ENCODE assay signal across 15 mouse cellular contexts in genomic region chr6:28854598-28854997, GRCm38 (mm10). TPM values are rescaled to one million over a fixed set of nuclear protein-coding genes. Genes with fewer than 3 reads are reported as not detected.
DNase-seq lines count a peak whose midpoint lies in the region; ATAC-seq and TF ChIP-seq lines count a peak whose summit lies in the region.
"Had no signal": no experiment of that assay in that cellular context is flagged by ENCODE, and none has a peak within 500 bp of the region (broad histone marks: within the 10 kb centered on the region; RNA-seq: fewer than 3 reads in every experiment).

No protein-coding gene starts in this region.

- H3K36me3 ChIP-seq in hindbrain, embryonic 14.5 days (replicated peaks; ENCODE audit: control insufficient read depth, insufficient read depth): no peaks in the 10 kb centered on the region
- no peaks in the 10 kb centered on the region for H3K36me3 ChIP-seq in hindbrain, embryonic 11.5 days (ENCODE audit: control insufficient read depth, insufficient read depth, low read length)
- no peaks in the 10 kb centered on the region for H3K36me3 ChIP-seq in limb, embryonic 14.5 days (ENCODE audit: control insufficient read depth, insufficient read depth, low read length)
- no peaks in the 10 kb centered on the region for H3K36me3 ChIP-seq in intestine, embryonic 15.5 days
- H3K36me3 ChIP-seq: heart, embryonic 10.5 days; liver, embryonic 13.5 days had no signal

- 43% methylated on average over 8 of the region's 8 CpGs for WGBS in hindbrain, embryonic 14.5 days
- WGBS in hindbrain, embryonic 11.5 days: 58% methylated on average over 8 of the region's 8 CpGs
- 17% methylated on average over 8 of the region's 8 CpGs for WGBS in limb, embryonic 14.5 days
- WGBS in intestine, embryonic 15.5 days: 56% methylated on average over 8 of the region's 8 CpGs

- ATAC-seq in hindbrain, embryonic 14.5 days (ENCODE audit: low FRiP score): no peak
- no peak for ATAC-seq in hindbrain, embryonic 11.5 days (ENCODE audit: low FRiP score)
- ATAC-seq in limb, embryonic 14.5 days (ENCODE audit: low FRiP score, low read depth): no peak
- no peak for ATAC-seq in intestine, embryonic 15.5 days
- ATAC-seq: forebrain, embryonic 14.5 days had no signal

- no peak overlapping the region for H3K4me2 ChIP-seq in hindbrain, embryonic 14.5 days (replicated peaks)
- no peak overlapping the region for H3K4me2 ChIP-seq in hindbrain, embryonic 11.5 days (replicated peaks; ENCODE audit: low read depth, low read length)
- H3K4me2 ChIP-seq in limb, embryonic 14.5 days (replicated peaks; ENCODE audit: low read depth, low read length, severe bottlenecking): peak overlapping the region; percentile 7; the same call in 1 of the 2 replicates
- H3K4me2 ChIP-seq in intestine, embryonic 15.5 days (replicated peaks): no peak overlapping the region
- H3K4me2 ChIP-seq: liver, embryonic 13.5 days; lung, embryonic 14.5 days had no signal

- no peak overlapping the region for H3K9ac ChIP-seq in hindbrain, embryonic 14.5 days
- no peak overlapping the region for H3K9ac ChIP-seq in hindbrain, embryonic 11.5 days (ENCODE audit: low read depth, low read length)
- H3K9ac ChIP-seq in limb, embryonic 14.5 days (ENCODE audit: low read depth, low read length, severe bottlenecking): no peak overlapping the region
- no peak overlapping the region for H3K9ac ChIP-seq in intestine, embryonic 15.5 days
- H3K9ac ChIP-seq: liver, embryonic 13.5 days; lung, embryonic 14.5 days had no signal

- no peak overlapping the region for H3K4me3 ChIP-seq in hindbrain, embryonic 14.5 days (replicated peaks; ENCODE audit: low read length)
- H3K4me3 ChIP-seq in hindbrain, embryonic 11.5 days (ENCODE audit: low read depth, low read length): no peak overlapping the region
- no peak overlapping the region for H3K4me3 ChIP-seq in limb, embryonic 14.5 days (replicated peaks; ENCODE audit: low read length)
- H3K4me3 ChIP-seq in intestine, embryonic 15.5 days (replicated peaks): no peak overlapping the region
- H3K4me3 ChIP-seq: heart, embryonic 10.5 days; liver, embryonic 13.5 days had no signal

- H3K4me1 ChIP-seq in hindbrain, embryonic 14.5 days (replicated peaks; ENCODE audit: control insufficient read depth, insufficient read depth, low read length): peaks cover 34% of the 10 kb centered on the region
- H3K4me1 ChIP-seq in hindbrain, embryonic 11.5 days (replicated peaks; ENCODE audit: control insufficient read depth, insufficient read depth, low read length): peaks cover 10% of the 10 kb centered on the region
- H3K4me1 ChIP-seq in limb, embryonic 14.5 days (ENCODE audit: control insufficient read depth, insufficient read depth, low read length): peaks cover 42% of the 10 kb centered on the region
- H3K4me1 ChIP-seq in intestine, embryonic 15.5 days (replicated peaks): peaks cover 34% of the 10 kb centered on the region

- no peaks in the 10 kb centered on the region for H3K9me3 ChIP-seq in hindbrain, embryonic 14.5 days (ENCODE audit: control insufficient read depth, low read length)
- H3K9me3 ChIP-seq in hindbrain, embryonic 11.5 days (ENCODE audit: control insufficient read depth, low read length): no peaks in the 10 kb centered on the region
- H3K9me3 ChIP-seq in limb, embryonic 14.5 days (ENCODE audit: control insufficient read depth, low read length): no peaks in the 10 kb centered on the region
- no peaks in the 10 kb centered on the region for H3K9me3 ChIP-seq in intestine, embryonic 15.5 days
- H3K9me3 ChIP-seq: heart, embryonic 10.5 days; liver, embryonic 13.5 days had no signal

- no peaks in the 10 kb centered on the region for H3K27me3 ChIP-seq in hindbrain, embryonic 14.5 days (ENCODE audit: control insufficient read depth, insufficient read depth, low read length)
- H3K27me3 ChIP-seq in hindbrain, embryonic 11.5 days (ENCODE audit: control insufficient read depth, insufficient read depth, low read length): no peaks in the 10 kb centered on the region
- no peaks in the 10 kb centered on the region for H3K27me3 ChIP-seq in limb, embryonic 14.5 days (ENCODE audit: control insufficient read depth, insufficient read depth, low read length)
- no peaks in the 10 kb centered on the region for H3K27me3 ChIP-seq in intestine, embryonic 15.5 days (replicated peaks)
- H3K27me3 ChIP-seq: liver, embryonic 13.5 days had no signal

- no peak for TF ChIP-seq POLR2A in limb, embryonic 14.5 days (IDR thresholded peaks at IDR 0.05; ENCODE audit: borderline replicate concordance, extremely low read depth, insufficient read depth, insufficient read length)

- 0 out of 2 replicates have a peak overlapping the region, but pooled peaks have one; percentile 28 for H3K27ac ChIP-seq in hindbrain, embryonic 14.5 days
- no peak overlapping the region for H3K27ac ChIP-seq in hindbrain, embryonic 11.5 days (ENCODE audit: low read depth, low read length)
- no peak overlapping the region for H3K27ac ChIP-seq in limb, embryonic 14.5 days (replicated peaks; ENCODE audit: low read depth, low read length)
- no peak overlapping the region for H3K27ac ChIP-seq in intestine, embryonic 15.5 days
- H3K27ac ChIP-seq: heart, embryonic 10.5 days; liver, embryonic 13.5 days; stomach, postnatal 0 days had no signal

- no peak for DNase-seq in hindbrain, embryonic 14.5 days (ENCODE audit: low spot score)
- DNase-seq in hindbrain, embryonic 11.5 days (ENCODE audit: low spot score): no peak
- DNase-seq in embryo, embryonic 10.5 days (ENCODE audit: low spot score): peak; percentile 51
- peak; percentile 39 for DNase-seq in embryo, embryonic 11 days
- no peak for DNase-seq in limb, embryonic 14.5 days (ENCODE audit: low spot score)
- no peak for DNase-seq in spleen, postnatal 4 days (ENCODE audit: low spot score in 2 of 2)
- DNase-seq: kidney, adult 2 months; kidney, postnatal 14 days; liver, embryonic 13.5 days; lung, embryonic 14.5 days; lung, postnatal 36 days had no signal

RNA-seq across cellular contexts. Expression of gene Lrrc4, which starts 23.1 kb away (rescaled TPM):
- polyA plus RNA-seq in hindbrain, embryonic 14.5 days (2014; fragmentation: Nextera tagmentation; extraction: Ambion mirVana): 9.6 and 10.4 TPM in 2 replicates
- polyA plus RNA-seq in hindbrain, embryonic 11.5 days (2014; fragmentation: Nextera tagmentation; extraction: Ambion mirVana): 4.5 and 4.7 TPM in 2 replicates
- 0.99 and 1.0 TPM in 2 replicates for polyA plus RNA-seq in limb, embryonic 14.5 days (2012; rRNA removed)
- polyA plus RNA-seq in limb, embryonic 14.5 days (2014; fragmentation: Nextera tagmentation; extraction: Ambion mirVana): 0.61 TPM in 2 replicates
- 0.31 and 0.52 TPM in 2 replicates for polyA plus RNA-seq in intestine, embryonic 15.5 days (2015; fragmentation: Nextera tagmentation; extraction: Ambion mirVana)

Comparison
In these comparisons a context has a peak if more than half of its experiments do, and no peak if none do; other contexts are left out.
1. DNase-seq: peak in embryo, embryonic 10.5 days (single experiment) and embryo, embryonic 11 days (single experiment); none in hindbrain, embryonic 14.5 days (single experiment), hindbrain, embryonic 11.5 days (single experiment), limb, embryonic 14.5 days (single experiment) and spleen, postnatal 4 days (0 of 2).